Mouse (Mus musculus) gastrocnemius, postnatal 36 days (tissue): ENCODE measurements around the gene Tex19.2. TPM values are rescaled to one million over a fixed set of nuclear protein-coding genes. Genes with fewer than 3 reads are reported as not detected.
"Not testable (repeated sequence)": the region's sequence is repeated elsewhere in the genome, so short reads cannot be mapped to it uniquely, and the experiment has no call there.

Source experiments
- DNase-seq, 2 experiments: peaks; one replicate each; pipeline ENCODE4 v3.0.0; 2022
- intact Hi-C: fragments of 180-260 bp; cut with DNase I; formaldehyde crosslinking; loops from one replicate; pipeline ENCODE4 v1.15.1; 2025
- total RNA-seq, 2 experiments: library from RNA; stranded (reverse); gene quantifications; 2 replicates each; pipeline ENCODE4 v1.2.3; 2021

Tex19.2 gene
- total RNA-seq, 2 experiments from 2014 or later = not detected

DNA sequence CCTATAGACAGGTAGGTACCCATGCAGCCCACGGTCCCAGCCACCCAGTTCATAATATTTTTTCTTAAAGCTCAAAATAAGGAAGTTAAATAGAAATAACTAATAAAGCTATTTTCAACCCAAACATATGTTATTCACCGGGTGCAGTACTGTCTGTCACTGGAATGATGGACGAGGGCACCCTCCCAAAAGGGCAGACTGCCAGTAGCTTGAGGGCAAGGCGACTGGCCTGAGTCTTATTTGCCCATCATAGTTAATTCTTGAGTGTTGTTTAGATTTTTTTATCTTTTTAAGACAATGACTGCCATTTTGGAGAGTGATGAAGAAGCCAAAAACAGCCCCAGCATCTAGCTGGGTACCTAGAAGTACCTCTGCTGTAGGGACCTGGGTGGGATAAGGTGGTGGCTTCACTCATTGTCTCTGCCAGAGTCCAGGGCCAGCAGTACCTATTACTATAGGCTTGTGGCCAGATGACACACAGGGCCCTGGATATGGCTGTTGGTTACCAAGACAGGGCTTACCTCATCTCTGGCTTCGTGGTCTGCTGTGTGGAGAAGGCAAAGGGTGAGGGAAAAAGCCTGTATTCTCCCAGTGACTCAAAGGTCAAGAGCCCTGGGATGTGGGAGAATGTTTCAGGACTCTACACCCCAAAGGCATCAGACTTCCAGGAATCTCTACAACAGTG lies 6.2 kb downstream of the Tex19.2 start:
- intact Hi-C loops = no loop called here
- DNase-seq = no peak

DNA sequence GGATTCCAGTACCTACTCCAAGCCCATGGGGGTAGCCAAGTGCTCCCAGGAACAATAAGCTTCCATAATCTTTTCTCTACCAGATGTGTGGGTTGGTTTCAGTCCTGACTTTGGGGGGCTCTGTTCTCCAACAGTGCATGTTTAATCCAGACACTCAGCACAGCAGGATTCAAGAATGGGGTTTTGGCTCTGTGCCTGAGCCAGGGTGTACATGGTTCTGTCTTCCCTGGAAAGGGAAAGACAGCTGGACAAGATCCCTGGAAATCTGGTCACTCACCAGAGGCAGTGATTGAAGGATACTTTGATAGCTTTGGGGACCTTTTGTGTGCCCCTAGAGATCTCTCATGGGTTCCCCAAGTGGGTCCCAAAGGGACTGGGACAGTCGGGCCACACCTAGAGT lies 6.9 kb downstream of the Tex19.2 start:
- intact Hi-C loops = no loop called here
- DNase-seq = no peak

DNA sequence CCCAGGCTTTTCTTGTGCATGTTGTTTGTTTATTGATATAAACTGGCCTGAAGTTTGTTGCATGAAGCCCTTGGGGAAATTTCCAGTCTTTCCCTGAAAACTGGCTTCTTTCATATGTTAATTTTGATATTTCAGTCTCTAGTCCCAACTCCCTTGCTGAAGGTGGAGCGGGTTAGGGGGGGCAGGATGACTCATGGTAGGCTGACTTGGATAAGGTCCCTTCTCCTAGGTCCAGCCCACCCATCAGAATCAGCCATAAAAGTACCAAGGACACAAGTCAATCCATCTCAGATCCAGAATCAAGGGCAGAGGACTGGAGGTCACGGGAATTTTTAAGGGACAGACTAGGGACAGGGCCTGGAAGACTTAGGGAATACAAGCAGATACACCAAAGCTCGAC lies 7.4 kb downstream of the Tex19.2 start:
- no peak for DNase-seq
- intact Hi-C loops = no loop called here

DNA sequence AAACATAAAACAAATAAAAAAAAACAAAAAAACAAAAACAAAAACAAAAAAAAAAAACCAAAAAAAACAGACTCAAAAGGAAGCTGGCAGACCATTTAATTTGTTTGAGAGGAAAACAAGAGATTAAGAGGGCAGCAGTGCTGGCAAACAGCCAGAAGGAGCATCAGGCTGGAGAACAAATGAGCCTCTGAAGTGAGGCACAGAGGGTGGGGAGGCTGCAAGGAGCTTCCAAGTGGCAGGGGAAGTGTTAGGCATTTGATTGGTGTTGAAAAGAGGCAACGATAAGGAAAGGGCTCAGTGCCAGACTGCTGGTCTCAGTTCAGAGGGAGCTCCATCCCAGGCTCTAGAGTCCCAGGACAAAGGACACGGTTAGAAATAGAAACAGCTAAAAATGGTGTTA lies 8.5 kb downstream of the Tex19.2 start:
- DNase-seq = no peak
- intact Hi-C loops = no loop called here

DNA sequence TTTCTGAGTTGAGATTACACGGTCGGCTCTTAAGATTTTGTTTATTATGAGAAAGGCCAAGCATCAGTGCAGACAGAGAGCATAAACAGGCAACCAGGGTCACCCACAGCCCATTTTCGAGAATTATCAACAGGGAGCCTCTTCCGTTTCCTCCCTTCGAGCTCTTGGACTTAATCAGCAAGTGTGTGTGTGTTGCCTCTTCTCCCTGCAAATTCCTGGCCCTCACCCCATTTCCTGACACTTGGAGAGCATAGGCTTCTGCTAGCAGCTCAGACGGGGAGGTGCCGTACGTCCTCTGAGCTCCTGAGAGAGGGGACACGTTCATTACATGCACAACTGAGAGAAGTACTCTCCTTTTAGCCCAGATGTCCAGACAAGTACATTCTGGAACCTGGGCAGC lies 10.4 kb downstream of the Tex19.2 start:
- no peak for DNase-seq
- intact Hi-C loops = no loop called here

DNA sequence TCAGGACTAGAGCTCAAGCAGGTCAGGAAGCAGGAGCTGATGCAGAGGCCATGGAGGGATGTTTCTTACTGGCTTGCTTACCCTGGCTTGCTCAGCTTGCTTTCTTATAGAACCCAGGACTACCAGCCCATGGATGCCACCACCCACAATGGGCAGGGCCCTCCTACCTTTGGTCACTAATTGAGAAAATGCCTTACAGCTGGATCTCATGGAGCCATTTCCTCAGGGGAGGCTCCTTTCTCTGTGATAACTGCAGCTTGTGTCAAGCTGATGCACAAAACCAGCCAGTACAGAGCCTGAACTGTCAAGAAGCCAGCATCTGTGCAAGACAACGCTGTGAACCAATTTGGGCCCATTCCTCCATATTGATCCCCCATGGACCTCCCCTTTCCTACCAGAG lies 11.2 kb downstream of the Tex19.2 start:
- DNase-seq, intact Hi-C loops: not testable (repeated sequence)

DNA sequence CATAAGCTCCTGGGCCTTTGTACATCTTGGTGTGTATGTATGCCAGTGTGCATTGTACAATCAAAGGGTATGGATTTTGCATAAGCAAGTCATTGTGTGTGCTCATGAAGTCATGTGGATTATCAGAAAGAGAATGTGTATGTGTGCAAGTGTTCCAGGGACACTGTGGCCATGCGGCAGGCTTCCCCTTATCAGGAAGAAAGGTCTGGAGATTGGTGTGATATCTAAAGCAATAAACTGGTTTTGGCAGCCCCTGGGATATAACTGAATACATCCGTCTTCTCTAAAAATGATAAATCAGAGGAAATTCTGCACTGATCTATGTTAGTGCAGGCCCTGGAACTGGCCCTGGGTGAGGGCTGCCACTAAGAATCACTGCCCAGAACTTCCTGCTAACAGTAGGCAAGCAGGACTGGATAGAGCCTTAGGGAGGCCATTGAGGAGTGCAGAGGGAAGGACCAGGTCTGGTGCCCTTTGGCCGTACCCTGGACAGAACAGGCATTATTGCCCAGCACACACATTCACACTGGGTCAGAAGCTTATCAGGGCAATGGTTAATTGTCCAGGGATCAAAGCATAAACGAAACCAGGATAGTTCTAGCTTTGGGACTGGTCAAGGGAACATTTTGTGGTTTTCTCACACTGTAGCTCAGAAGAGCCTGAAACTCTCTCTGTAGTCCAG lies 17.2 kb downstream of the Tex19.2 start:
- DNase-seq = no peak
- intact Hi-C loops = no loop called here

DNA sequence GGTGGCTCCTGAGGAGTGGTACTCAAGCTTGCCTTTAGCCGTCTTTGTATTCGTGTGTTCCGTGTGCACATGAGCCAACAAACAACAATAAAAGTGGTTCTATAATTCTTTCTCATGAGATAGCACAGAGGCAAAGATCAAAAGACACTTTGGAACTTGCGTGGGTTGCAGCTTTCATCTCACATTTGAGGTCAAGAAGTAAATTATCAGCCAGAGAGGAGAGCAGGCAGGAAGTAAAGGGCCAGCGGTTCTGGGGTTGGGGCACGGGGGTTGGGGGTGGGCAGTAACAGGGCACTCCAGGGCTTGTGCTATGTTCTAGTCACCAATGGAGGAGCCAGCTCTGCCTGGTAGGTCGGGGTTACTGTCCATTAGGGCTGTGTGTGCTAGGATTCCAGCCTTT lies 17.8 kb downstream of the Tex19.2 start:
- DNase-seq = no peak

DNA sequence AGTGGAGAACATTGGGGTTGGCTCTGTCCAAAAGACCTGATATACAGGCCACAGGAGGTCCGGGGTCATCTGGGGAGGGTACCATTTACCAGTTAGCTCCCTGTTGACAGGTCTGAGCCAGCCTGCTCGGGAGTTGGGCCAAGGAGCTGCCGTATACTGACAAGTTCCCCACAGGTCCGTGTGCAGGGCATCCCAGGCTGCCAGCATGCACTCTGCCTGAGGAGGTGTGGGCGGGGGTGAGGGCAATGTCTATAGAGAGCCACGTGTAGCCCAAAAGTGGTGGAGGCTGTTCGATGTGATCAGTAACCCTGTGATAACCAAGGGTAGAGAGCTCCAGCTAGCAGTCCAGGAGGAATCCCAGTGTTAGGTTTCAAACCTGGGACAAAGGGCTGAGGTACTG lies 18.7 kb downstream of the Tex19.2 start:
- intact Hi-C loops = no loop called here
- DNase-seq = no peak

More for the DNA sequence above, 17.8 kb downstream of the Tex19.2 start:
- intact Hi-C loops = no loop called here

DNA sequence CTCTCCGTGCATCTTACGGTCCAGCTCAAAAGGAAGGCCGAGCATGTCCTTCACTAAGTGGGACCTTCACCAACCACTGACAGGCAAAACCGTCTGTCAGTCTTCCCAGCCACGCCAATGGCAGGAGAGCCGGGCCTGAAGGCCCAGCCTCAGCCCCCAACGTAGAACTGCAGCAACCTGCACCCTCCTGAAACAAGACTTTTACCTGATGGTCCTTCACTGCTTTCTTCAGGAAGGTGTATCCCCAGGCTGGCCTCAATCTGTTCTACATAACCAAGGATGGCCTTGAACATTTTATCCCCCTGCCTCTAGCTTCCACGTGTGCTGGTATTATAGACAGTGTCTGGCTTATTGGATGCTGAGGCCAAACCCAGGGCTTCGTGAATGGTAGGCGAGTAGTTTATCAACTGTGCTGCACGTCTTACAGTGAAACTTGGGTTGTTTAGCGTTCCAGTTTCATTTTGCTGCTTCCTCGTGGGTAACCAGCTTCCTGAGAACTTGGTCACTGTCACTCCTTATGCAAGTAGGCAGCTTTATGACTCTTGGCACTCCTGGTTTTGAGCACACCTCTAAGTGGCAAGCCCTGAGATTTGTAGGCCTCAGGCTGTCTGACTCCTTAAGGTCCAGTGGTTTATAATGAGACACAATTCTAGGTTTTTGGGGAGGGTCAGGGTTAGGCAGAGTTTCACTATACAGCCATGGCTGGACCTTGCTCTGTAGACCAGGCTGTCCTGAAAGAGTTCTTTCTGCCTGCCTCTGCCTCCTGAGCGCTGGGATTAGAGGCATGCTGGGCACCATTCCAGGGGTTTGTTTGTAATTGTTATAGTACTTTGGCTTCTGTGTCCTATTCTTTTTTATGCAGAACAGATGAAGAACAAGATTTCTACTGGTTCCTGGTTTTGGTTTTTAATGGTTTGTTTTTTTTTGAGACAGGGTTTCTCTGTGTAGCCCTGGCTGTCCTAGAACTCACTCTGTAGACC lies 25.6 kb downstream of the Tex19.2 start:
- intact Hi-C loops = no loop called here
- no peak for DNase-seq

DNA sequence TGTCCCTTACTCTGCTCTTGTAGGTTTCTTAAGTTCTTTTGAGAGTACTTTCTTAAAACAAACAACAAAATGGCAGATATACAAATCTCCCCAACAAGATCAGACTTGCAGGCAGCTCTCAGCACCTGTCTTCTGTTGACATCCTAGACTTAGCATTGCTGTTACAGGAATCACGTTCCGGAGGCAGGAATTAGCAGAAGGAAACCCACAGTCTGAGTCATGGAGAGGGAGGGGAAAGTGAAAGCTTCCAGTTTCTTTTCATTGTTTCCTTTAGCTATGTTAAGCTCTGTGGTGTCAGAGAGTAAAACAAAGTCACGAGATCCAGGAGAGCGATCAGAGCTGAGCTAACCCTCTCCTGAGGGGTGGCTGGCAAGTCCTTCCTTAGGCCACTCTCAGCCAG lies 27.5 kb downstream of the Tex19.2 start:
- intact Hi-C loops = no loop called here
- DNase-seq = no peak

DNA sequence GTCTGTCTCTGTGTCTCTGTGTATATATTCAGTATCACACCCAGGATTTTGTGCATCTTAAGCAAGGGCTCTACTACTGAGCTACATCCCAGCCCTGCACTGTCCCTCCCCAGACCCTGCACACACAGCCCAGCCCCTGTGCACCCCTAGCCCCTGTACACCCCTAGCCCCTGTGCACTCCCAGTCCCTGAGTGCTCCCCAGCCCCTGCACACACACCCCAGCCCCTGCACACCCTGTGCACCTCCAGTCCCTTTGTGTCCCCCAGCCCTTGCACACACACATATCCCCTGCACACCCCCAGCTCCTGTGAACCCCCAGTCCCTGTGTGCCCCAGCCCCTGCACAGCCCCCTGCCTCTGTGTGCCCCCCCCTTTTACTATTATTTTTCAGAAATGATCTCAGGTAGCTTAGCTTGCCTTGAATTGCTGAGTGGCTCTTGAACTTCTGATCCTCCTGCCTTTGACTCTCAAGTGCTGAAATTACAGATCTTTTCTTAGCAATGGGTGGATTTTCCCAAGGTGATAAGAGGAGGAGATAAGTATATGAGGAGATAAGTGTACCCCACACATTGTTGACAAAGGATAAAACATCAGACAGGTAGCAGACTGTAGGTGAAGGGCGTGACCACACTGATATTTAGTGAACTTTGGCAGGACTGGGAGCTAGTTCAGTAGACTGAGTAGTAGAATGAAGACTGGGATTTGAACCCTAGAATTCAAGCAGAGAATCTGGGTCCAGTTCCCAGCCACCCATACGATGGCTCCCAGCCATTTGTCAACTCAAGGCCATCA lies 28.5 kb downstream of the Tex19.2 start:
- intact Hi-C loops = no loop called here
- DNase-seq = no peak

DNA sequence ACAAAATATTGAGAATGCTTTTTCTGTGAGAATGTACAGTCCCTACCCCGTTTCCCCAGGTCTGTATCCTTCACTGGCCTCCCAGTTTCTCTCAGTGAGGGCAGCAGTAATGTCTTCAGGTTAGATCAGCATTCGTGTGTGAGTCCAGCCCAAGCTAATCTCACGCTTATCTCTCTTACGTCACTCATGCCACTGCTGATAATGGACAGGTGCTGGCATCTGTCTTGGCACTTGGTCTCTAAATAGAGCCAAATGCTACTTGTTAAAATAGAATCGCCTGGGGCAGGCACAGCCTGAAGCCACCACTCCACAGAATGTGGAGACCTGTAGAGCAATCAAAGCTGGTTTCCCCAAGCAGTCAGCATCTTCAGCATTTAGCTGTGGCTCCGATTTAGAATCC lies 29.5 kb downstream of the Tex19.2 start:
- intact Hi-C loops = no loop called here
- no peak for DNase-seq

DNA sequence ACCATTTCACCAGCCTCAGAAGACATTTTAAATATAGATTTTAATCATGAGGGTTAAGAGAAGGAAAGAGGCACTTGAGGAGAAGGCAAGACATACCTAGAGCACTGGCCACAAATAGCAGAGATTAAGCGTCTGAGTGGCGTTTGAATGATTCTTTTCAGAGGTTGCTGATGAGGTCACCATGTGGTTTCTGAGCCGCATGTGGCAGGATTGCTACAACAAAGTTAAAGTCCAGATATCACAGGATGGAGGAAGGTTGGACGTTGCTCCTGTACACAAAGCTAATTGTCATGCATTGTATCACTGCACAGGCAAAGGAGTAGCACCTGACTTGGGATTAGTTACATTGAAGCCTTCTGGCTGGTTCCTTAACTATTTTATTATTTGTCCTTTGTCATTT lies 32.2 kb downstream of the Tex19.2 start:
- DNase-seq = no peak
- intact Hi-C loops = no loop called here

DNA sequence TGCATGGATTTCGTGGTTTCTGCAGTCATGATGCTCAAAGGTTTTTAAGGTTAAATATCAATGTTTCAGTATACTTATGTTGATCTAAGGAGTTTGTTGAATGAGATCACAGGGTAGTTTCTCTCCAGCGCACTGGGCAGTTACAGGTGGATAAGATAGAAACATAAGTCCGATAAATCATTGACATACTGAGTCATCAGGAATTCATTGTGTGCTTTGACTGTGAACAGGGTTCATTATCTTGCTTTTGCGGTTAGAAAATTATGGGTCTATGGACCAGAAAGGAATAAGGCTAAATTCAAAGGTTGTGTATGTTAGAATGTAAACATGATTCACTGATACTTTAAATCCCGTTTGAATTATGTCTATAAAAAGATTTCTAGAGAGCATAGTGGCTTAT lies 33.3 kb downstream of the Tex19.2 start:
- DNase-seq = no peak
- intact Hi-C loops = no loop called here

DNA sequence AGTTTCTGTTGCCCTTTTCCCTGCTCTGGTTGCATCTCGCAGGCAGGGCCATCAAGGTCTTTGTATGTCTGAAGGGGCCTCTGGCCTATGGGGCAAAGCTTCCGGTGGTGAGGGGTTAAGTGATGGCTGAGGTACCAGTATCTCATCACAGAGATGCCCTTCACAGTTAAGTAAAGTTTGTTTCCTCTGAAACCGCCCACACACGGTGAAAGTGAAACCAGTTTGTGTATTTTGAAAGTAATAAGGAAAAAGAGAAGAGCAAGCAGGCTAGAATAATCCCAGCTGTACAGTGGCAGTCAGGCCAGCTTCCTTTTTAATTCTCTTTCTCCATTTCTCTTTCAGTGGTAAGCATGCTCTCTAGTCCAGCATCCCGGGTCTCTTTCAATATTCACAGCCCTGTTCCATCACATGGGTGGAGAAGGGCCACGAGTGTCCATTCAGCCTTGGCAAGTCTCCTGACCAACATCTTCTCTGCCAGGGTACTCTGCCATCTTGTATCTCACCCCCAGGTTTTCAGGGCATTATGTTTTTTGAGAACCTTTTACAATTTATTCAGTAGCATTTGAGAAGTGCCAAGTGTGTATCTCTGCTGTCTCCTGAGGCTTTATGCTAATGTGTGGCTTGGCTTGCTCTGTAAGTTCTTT lies 35.5 kb downstream of the Tex19.2 start:
- intact Hi-C loops = no loop called here
- no peak for DNase-seq

DNA sequence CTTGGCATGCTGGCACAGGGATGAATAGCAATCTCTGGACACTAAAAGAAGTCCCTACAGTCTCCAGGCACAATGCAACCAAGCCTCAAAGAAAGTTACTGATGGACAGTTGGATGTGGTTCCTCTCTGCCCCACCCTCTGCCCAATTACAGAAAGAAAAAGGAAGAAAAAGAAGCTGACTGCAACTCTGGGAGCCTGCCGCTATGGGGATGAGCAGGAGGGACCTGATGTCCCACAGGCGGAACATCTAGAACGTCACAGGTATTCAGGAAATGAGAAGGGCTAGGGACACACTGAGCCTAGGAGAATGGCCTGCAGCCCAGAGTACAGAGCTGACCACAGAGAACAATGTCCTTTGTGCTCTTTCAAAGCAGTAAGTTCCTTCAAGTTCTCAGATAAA lies 36.2 kb downstream of the Tex19.2 start:
- no peak for DNase-seq

DNA sequence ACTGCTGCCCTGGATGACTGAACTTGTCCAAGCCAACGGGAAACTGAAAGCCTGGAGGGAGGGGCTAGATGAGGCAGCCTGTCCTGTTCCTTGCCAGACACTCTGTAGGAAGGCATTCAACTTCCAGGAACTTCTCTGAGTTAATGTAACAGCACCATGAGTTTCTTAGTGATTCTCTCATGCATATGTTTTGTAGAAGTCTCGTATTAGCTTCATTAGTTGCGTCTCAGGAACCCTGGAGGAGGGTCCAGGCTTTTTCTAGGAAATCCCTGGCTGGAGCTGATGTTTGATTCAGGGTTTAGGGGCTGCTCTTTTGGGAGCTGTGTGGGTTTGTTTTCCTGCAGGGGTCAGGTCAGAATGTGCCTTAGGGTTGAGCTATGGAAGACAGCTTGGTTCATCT lies 37.4 kb downstream of the Tex19.2 start, which contains the start of gene Sectm1a:
Gene Sectm1a, minus strand, starts transcription at position 101 of the 400 bp plus-strand sequence.
- intact Hi-C loops = no loop called here

More for the DNA sequence above, 36.2 kb downstream of the Tex19.2 start:
- intact Hi-C loops = no loop called here

DNA sequence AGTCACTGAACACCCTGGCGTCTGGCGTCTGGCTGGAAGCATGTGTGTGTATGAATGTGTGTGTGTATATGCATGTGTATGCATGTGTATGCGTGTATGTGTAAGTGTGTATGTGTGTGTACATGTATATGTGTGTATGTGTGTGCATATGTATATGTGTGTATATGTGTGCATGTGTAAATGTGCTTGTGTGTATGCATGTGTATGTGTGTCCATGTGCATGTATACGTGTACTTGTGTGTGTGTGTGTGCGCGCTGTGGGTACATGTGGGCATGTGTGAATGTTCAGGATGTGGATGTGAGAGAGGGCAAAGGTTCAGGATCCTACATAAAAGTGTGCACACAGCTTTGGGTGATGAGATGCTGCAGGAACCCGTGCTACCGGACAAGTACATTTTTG lies 38.1 kb downstream of the Tex19.2 start:
- intact Hi-C loops = no loop called here
- DNase-seq = no peak

More for the DNA sequence above, 37.4 kb downstream of the Tex19.2 start, which contains the start of gene Sectm1a:
- no peak for DNase-seq

DNA sequence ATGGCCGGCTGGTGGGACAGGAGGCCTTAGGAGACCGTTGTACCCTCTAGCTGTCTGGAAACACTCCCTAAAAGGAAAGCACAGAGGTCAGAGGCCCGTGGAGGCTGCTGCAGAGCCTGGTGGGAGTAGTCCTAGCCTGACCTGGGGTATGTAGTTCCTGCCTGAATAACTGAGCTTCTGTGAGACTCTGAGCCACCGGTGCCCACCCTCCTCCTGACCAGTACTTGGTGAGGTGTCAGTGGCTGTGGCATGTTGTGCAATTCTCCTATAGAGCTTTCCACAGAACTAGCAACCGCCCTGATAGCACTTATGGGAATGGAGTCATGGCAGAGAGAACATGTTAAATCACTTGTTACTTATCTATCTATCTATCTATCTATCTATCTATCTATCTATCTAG lies 42.8 kb downstream of the Tex19.2 start:
- no peak for DNase-seq
- intact Hi-C loops = no loop called here
